Mouse (Mus musculus): ENCODE measurements at regions not wholly inside any gene's neighbourhood (a gene's known extent, or its start where the extent isn't known, plus 50 kb on each side); places are given as distances from the start of the nearest gene placed in this dataset.

DNA sequence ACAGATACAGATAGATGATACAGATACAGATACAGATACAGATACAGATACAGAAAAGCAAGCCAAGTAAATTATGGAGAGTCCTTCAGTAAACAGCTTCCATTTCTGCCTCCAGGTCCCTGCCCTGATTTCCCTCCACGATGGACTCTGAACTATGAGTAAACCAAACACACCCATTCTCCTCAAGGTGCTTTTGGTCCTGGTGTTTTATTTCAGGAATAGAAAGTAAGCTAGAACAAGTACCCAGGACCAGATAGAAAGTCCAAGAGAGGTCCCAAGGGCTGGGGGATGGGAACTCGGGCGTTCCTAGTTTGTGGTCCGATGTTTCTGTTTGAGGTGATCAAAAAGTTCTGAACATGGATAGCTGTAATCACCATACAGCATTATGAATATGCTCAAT is 69.5 kb upstream of the Gm9887 start:
- no peak overlapping the region for H3K27ac ChIP-seq (ENCODE audit: low read depth, low read length)
- 85% methylated on average over 4 of the region's 4 CpGs for WGBS
- H3K4me2 ChIP-seq (replicated peaks; ENCODE audit: low read depth, low read length): no peak overlapping the region
- H3K4me1 ChIP-seq (ENCODE audit: control insufficient read depth, insufficient read depth, low read length): peaks cover 9% of the 10 kb centered on the region
- H3K4me3 ChIP-seq (ENCODE audit: low read length): no peak overlapping the region
- H3K27me3 ChIP-seq (ENCODE audit: control insufficient read depth, insufficient read depth, low read length): no peaks in the 10 kb centered on the region
- H3K36me3 ChIP-seq (ENCODE audit: control insufficient read depth, insufficient read depth, low read length): no peaks in the 10 kb centered on the region
- H3K9me3 ChIP-seq (ENCODE audit: control insufficient read depth, low read length): no peaks in the 10 kb centered on the region
- no peak overlapping the region for H3K9ac ChIP-seq (ENCODE audit: low read depth, low read length)
- no peak for ATAC-seq (ENCODE audit: low FRiP score, low TSS enrichment)

DNA sequence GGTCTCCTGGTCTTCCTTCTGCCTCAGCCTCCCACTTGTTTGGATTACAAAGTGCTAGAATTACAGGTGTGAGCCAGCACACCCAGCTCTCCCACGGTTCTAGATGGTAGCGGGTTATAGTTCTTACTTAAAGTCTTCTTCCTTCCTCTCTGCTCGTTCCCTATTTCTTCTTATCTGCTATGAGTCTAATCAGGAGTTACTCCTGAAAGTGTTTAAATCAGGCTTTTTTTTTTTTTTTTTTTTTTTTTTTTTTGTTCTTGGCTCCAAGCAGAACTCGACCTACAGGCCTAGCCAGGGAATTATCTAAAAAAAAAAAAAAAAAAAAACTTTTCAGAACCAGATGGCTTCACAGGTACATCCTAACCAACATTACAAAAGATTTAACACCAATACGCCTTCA is 66.0 kb upstream of the Gm9887 start:
- 68% methylated on average over 5 of the region's 5 CpGs for WGBS
- Histone ChIP-seq H3K4me2 (replicated peaks; ENCODE audit: low read depth, low read length) (no peak overlapping the region), H3K9ac (ENCODE audit: low read depth, low read length) (no peak overlapping the region), H3K4me1 (ENCODE audit: control insufficient read depth, insufficient read depth, low read length) (peaks cover 8% of the 10 kb centered on the region; the same call in 1 of the 2 replicates), H3K4me3 (ENCODE audit: low read length) (no peak overlapping the region), H3K36me3 (ENCODE audit: control insufficient read depth, insufficient read depth, low read length) (no peaks in the 10 kb centered on the region), H3K27ac (ENCODE audit: low read depth, low read length) (no peak overlapping the region), H3K9me3 (ENCODE audit: control insufficient read depth, low read length) (peaks cover 4% of the 10 kb centered on the region; the same call in 1 of the 2 replicates), H3K27me3 (ENCODE audit: control insufficient read depth, insufficient read depth, low read length) (no peaks in the 10 kb centered on the region)
- ATAC-seq (ENCODE audit: low FRiP score, low TSS enrichment): no peak

DNA sequence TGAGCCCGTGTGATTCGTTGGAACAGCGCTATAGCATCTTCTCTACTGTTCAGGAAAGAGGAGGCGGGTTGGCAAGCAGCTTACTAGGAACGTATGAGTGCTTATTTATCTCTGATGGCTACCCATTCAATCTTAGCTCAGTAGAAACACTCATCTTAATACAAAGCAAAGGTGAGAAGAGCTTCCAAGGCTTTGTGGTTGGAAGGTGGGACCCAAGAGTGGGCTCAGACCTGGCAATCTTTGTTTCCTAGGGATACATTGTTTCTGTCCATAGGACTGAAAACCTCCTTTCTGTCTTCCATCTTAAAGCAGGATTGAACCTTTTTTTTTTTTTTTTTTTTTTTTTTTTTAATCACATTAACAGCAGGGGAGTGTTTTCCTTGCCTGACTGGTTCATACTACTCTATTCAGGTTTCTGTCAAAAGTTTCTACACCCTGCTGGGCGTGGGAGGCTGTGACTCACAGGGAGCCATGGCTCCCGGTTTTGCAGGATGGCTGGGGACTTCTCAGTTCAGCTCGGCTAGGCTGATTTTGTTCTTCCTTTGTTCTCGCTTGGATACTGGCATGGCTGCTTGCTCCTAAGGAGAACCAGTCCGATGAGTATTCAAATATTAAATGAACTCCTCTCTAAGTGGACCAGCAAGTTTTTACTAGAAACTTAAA is 64.7 kb upstream of the Gm9887 start:
- H3K27ac ChIP-seq (ENCODE audit: low read depth, low read length): peak overlapping the region; percentile 3; the same call in 1 of the 2 replicates
- H3K9ac ChIP-seq (ENCODE audit: low read depth, low read length): no peak overlapping the region
- H3K27me3 ChIP-seq (ENCODE audit: control insufficient read depth, insufficient read depth, low read length): no peaks in the 10 kb centered on the region
- peak; percentile 79 for ATAC-seq (ENCODE audit: low FRiP score, low TSS enrichment)
- no peak overlapping the region for H3K4me3 ChIP-seq (ENCODE audit: low read length)
- no peak overlapping the region for H3K4me2 ChIP-seq (replicated peaks; ENCODE audit: low read depth, low read length)
- H3K9me3 ChIP-seq (ENCODE audit: control insufficient read depth, low read length): peaks cover 5% of the 10 kb centered on the region; the same call in 1 of the 2 replicates
- no peaks in the 10 kb centered on the region for H3K36me3 ChIP-seq (ENCODE audit: control insufficient read depth, insufficient read depth, low read length)
- H3K4me1 ChIP-seq (ENCODE audit: control insufficient read depth, insufficient read depth, low read length): peaks cover 8% of the 10 kb centered on the region; the same call in 1 of the 2 replicates
- 55% methylated on average over 10 of the region's 10 CpGs for WGBS

DNA sequence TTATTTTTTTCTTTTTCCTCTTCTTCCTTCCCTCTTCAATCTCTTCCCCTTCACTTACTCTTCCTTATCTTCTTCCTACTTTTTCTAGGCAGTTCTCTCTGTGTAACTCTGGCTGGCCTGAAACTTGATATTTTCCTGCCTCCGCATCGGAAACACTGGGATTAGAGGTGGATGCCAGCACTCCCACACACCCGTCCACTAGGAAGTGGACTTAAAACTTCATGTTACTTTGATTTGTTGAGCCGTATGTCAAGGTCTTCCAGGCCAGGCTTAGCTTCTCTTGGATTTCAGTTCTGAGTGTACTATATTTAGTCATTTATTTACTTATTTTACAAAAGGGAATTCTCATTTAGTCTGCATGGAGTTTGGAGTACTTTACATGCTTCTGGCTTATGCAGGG is 62.1 kb upstream of the Gm9887 start:
- peak; percentile 70 for ATAC-seq (ENCODE audit: low FRiP score, low TSS enrichment)
- Histone ChIP-seq H3K27me3 (ENCODE audit: control insufficient read depth, insufficient read depth, low read length) (no peaks in the 10 kb centered on the region), H3K36me3 (ENCODE audit: control insufficient read depth, insufficient read depth, low read length) (no peaks in the 10 kb centered on the region), H3K4me3 (ENCODE audit: low read length) (no peak overlapping the region), H3K27ac (ENCODE audit: low read depth, low read length) (peak overlapping the region; percentile 70), H3K9me3 (ENCODE audit: control insufficient read depth, low read length) (peaks cover 5% of the 10 kb centered on the region; the same call in 1 of the 2 replicates), H3K4me2 (replicated peaks; ENCODE audit: low read depth, low read length) (no peak overlapping the region), H3K9ac (ENCODE audit: low read depth, low read length) (no peak overlapping the region), H3K4me1 (ENCODE audit: control insufficient read depth, insufficient read depth, low read length) (peaks cover 8% of the 10 kb centered on the region; the same call in 1 of the 2 replicates)
- 7% methylated on average over 4 of the region's 4 CpGs for WGBS

DNA sequence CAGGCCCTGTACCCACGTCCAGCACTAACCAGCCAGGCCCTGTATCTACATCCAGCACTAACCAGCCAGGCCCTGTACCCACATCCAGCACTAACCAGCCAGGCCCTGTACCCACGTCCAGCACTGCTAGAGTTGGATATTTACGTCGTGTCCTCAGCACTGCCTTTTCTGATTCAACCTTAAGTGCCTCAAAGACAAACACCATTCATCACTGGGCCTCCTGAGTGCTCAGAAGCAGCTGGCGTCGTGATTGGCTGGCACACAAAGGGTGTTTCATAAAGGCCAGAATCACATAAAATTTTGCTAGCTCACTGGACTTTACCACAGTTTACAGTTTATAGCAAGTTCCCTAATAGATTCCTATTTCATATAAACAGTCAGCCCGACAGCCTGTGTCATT is 59.8 kb upstream of the Gm9887 start:
- WGBS: 44% methylated on average over 7 of the region's 7 CpGs
- Histone ChIP-seq H3K4me1 (ENCODE audit: control insufficient read depth, insufficient read depth, low read length) (peaks cover 8% of the 10 kb centered on the region; the same call in 1 of the 2 replicates), H3K4me2 (replicated peaks; ENCODE audit: low read depth, low read length) (no peak overlapping the region), H3K9me3 (ENCODE audit: control insufficient read depth, low read length) (peaks cover 5% of the 10 kb centered on the region; the same call in 1 of the 2 replicates), H3K4me3 (ENCODE audit: low read length) (no peak overlapping the region), H3K27ac (ENCODE audit: low read depth, low read length) (no peak overlapping the region), H3K36me3 (ENCODE audit: control insufficient read depth, insufficient read depth, low read length) (no peaks in the 10 kb centered on the region), H3K9ac (ENCODE audit: low read depth, low read length) (no peak overlapping the region), H3K27me3 (ENCODE audit: control insufficient read depth, insufficient read depth, low read length) (no peaks in the 10 kb centered on the region)
- no peak for ATAC-seq (ENCODE audit: low FRiP score, low TSS enrichment)

DNA sequence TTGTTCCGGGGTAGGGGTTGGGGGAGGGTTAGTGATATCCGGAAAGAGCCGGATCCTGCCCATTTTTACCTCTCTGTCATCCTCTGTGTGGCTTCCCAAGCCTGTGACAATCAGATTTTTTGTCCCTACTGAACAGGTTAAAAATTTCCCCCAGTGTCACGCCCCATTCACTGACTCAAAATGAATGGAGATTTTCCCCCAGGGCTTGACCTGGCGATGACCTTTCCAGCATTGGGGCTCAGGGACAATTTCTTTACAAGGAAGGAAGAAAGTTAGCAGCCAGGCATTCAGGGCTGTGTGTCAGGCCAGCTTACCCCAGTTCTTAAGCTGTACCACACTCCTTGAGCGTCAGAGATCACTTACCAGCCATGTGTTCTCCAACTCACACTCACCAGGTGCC is 55.9 kb upstream of the Gm9887 start:
- no peaks in the 10 kb centered on the region for H3K27me3 ChIP-seq (ENCODE audit: control insufficient read depth, insufficient read depth, low read length)
- 65% methylated on average over 6 of the region's 6 CpGs for WGBS

DNA sequence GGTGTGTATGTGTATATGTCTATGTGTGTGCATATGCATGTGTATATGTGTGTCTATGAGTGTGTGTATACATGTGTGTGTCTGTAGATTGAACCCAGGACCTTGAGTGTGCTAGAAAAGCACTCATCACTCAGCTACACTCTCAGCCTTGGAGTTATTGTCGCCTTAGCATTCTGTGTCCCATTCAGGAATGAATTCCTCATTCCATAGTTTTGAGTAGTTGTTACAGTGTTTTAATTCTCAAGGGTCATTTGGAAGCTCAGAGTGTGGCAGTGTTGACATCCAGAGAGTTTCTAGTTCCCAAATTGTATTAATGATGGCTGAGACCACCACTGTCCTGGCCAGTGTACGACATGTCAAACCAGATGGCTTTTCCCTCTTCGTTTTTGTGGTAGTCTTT is 53.4 kb upstream of the Gm9887 start:
- H3K9me3 ChIP-seq (ENCODE audit: control insufficient read depth, low read length): no peaks in the 10 kb centered on the region
- peaks cover 10% of the 10 kb centered on the region; the same call in 1 of the 2 replicates for H3K4me1 ChIP-seq (ENCODE audit: control insufficient read depth, insufficient read depth, low read length)
- no peak overlapping the region for H3K4me3 ChIP-seq (ENCODE audit: low read length)
- no peak overlapping the region for H3K4me2 ChIP-seq (replicated peaks; ENCODE audit: low read depth, low read length)
- WGBS: 70% methylated on average over 3 of the region's 3 CpGs
- H3K27me3 ChIP-seq (ENCODE audit: control insufficient read depth, insufficient read depth, low read length): no peaks in the 10 kb centered on the region
- H3K9ac ChIP-seq (ENCODE audit: low read depth, low read length): no peak overlapping the region
- H3K27ac ChIP-seq (ENCODE audit: low read depth, low read length): no peak overlapping the region
- ATAC-seq (ENCODE audit: low FRiP score, low TSS enrichment): no peak
- no peaks in the 10 kb centered on the region for H3K36me3 ChIP-seq (ENCODE audit: control insufficient read depth, insufficient read depth, low read length)

More for the DNA sequence above, 55.9 kb upstream of the Gm9887 start:
- Histone ChIP-seq H3K9ac (ENCODE audit: low read depth, low read length) (no peak overlapping the region), H3K4me2 (replicated peaks; ENCODE audit: low read depth, low read length) (no peak overlapping the region), H3K9me3 (ENCODE audit: control insufficient read depth, low read length) (no peaks in the 10 kb centered on the region), H3K27ac (ENCODE audit: low read depth, low read length) (no peak overlapping the region), H3K4me1 (ENCODE audit: control insufficient read depth, insufficient read depth, low read length) (peaks cover 10% of the 10 kb centered on the region; the same call in 1 of the 2 replicates), H3K4me3 (ENCODE audit: low read length) (no peak overlapping the region), H3K36me3 (ENCODE audit: control insufficient read depth, insufficient read depth, low read length) (no peaks in the 10 kb centered on the region)
- no peak for ATAC-seq (ENCODE audit: low FRiP score, low TSS enrichment)

DNA sequence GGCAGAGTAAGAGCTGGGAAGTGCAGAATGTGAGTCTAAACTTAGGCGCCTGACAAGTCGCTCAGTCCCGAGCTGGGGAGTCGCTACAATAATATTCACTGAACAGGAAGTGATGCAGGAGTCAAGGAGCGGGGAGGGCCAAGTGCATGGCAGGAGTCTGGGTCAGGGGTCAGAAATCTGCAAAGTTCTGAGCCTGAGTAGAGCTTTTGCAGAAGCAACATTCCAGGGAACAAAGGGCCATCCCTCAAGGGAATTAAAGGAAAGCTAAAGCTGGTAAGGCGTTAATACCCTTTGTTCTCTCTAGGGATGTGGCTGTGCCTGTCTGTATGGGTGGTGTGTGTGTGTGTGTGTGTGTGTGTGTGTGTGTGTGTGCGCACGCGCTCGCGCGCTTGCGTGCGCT is 52.7 kb upstream of the Gm9887 start:
- H3K9me3 ChIP-seq (ENCODE audit: control insufficient read depth, low read length): no peaks in the 10 kb centered on the region
- peaks cover 10% of the 10 kb centered on the region; the same call in 1 of the 2 replicates for H3K4me1 ChIP-seq (ENCODE audit: control insufficient read depth, insufficient read depth, low read length)
- no peaks in the 10 kb centered on the region for H3K36me3 ChIP-seq (ENCODE audit: control insufficient read depth, insufficient read depth, low read length)
- WGBS: 63% methylated on average over 14 of the region's 14 CpGs
- peak; percentile 51 for ATAC-seq (ENCODE audit: low FRiP score, low TSS enrichment)
- peak overlapping the region; percentile 67; the same call in 1 of the 2 replicates for H3K27ac ChIP-seq (ENCODE audit: low read depth, low read length)
- no peaks in the 10 kb centered on the region for H3K27me3 ChIP-seq (ENCODE audit: control insufficient read depth, insufficient read depth, low read length)
- H3K4me2 ChIP-seq (replicated peaks; ENCODE audit: low read depth, low read length): no peak overlapping the region
- H3K9ac ChIP-seq (ENCODE audit: low read depth, low read length): no peak overlapping the region
- no peak overlapping the region for H3K4me3 ChIP-seq (ENCODE audit: low read length)
